Mouse (Mus musculus) limb, embryonic 14.5 days (tissue): ENCODE results near the gene Gm3336. TPM values are rescaled to one million over a fixed set of nuclear protein-coding genes. Genes with fewer than 3 reads are reported as not detected.

Experiments
- ATAC-seq: fragments of 200-750 bp; cut with Nextera tagmentation; 2 replicates; pipeline ENCODE4 v1.8.0; 2017; ENCODE audit warnings: low read depth, moderate number of reproducible peaks, moderate TSS enrichment; ENCODE audit not compliant: low FRiP score
- DNase-seq: peaks from one replicate; pipeline ENCODE4 v3.0.0-alpha.2; 2015; ENCODE audit warnings: low spot score
- H3K27ac ChIP-seq: fragments of 300-500 bp; sonication (generic); replicated peaks from 2 replicates; pipeline ENCODE4 v1.5.1; 2014; ENCODE audit warnings: low read depth, mild to moderate bottlenecking, low read length, moderate library complexity, mixed read lengths
- H3K27me3 ChIP-seq: fragments of 300-500 bp; sonication (generic); 2 replicates; pipeline ENCODE4 v1.6.1; 2014; ENCODE audit warnings: low read length, mixed read lengths; ENCODE audit not compliant: control insufficient read depth, insufficient read depth
- H3K36me3 ChIP-seq: fragments of 300-500 bp; sonication (generic); 2 replicates; pipeline ENCODE4 v1.6.1; 2014; ENCODE audit warnings: mild to moderate bottlenecking, low read length, moderate library complexity, mixed read lengths; ENCODE audit not compliant: control insufficient read depth, insufficient read depth
- H3K4me1 ChIP-seq: fragments of 300-500 bp; sonication (generic); 2 replicates; pipeline ENCODE4 v1.6.1; 2014; ENCODE audit warnings: antibody characterized with exemption, low read length, mixed read lengths; ENCODE audit not compliant: control insufficient read depth, insufficient read depth
- H3K4me2 ChIP-seq: fragments of 300-500 bp; sonication (generic); replicated peaks from 2 replicates; pipeline ENCODE4 v1.6.1; 2014; ENCODE audit warnings: low read depth, mild to moderate bottlenecking, low read length, moderate library complexity; ENCODE audit not compliant: severe bottlenecking
- H3K4me3 ChIP-seq: fragments of 300-500 bp; sonication (generic); replicated peaks from 2 replicates; pipeline ENCODE4 v1.5.1; 2014; ENCODE audit warnings: low read length
- H3K9ac ChIP-seq: fragments of 300-500 bp; sonication (generic); 2 replicates; pipeline ENCODE4 v1.6.1; 2014; ENCODE audit warnings: mild to moderate bottlenecking, low read depth, low read length, moderate library complexity; ENCODE audit not compliant: severe bottlenecking
- H3K9me3 ChIP-seq: fragments of 300-500 bp; sonication (generic); 2 replicates; pipeline ENCODE4 v1.6.1; 2016; ENCODE audit warnings: low read length; ENCODE audit not compliant: control insufficient read depth
- POLR2A ChIP-seq: fragments of 200-500 bp; IDR thresholded peaks from 2 replicates; pipeline ENCODE4 v1.8.0; 2012; ENCODE audit warnings: inconsistent platforms, mild to moderate bottlenecking, moderate library complexity, borderline replicate concordance; ENCODE audit not compliant: insufficient read depth, insufficient read length; ENCODE audit errors: extremely low read depth
- WGBS: fragments of 180-500 bp; shearing (Covaris S2); extraction: QIAGEN DNeasy Blood & Tissue Kit; methylation state at CpG from one replicate; pipeline ENCODE4 v1.1.7; 2014; 5-methylcytosine and 5-hydroxymethylcytosine counted together
- polyA plus RNA-seq, 2 experiments: library from polyadenylated mRNA; depleted of rRNA in 1 of 2; stranded (reverse) in 1 of 2; unstranded in 1 of 2; fragments of >200 nt; fragmentation: Nextera tagmentation in 1 of 2; extraction: Ambion mirVana in 1 of 2; gene quantifications; 2 replicates each; pipeline versions ENCODE4 v1.2.1 to v1.2.3; 2012 to 2014

The Gm3336 gene
- polyA plus RNA-seq, 2 experiments, result not detected

GRCm38 (mm10) chr8:70701048-70701981 lies 17.0 kb upstream of the Gm3336 start:
- peak overlapping the region; percentile 94; the same call in 1 of the 2 replicates for H3K27ac ChIP-seq
- H3K9ac ChIP-seq, result peak overlapping the region; percentile 99
- TF ChIP-seq POLR2A, result no peak
- DNase-seq, result no peak
- no peaks in the 10 kb centered on the region for H3K9me3 ChIP-seq
- 56% methylated on average over 10 of the region's 10 CpGs for WGBS
- H3K36me3 ChIP-seq, result peaks cover 15% of the 10 kb centered on the region
- H3K4me2 ChIP-seq, result peak overlapping the region; percentile 53
- H3K4me1 ChIP-seq, result peaks cover 24% of the 10 kb centered on the region
- no peaks in the 10 kb centered on the region for H3K27me3 ChIP-seq
- peak overlapping the region; percentile 98 for H3K4me3 ChIP-seq
- no peak for ATAC-seq

- H3K4me1 ChIP-seq, result peaks cover 15% of the 10 kb centered on the region
- no peak for TF ChIP-seq POLR2A
- no peak overlapping the region for H3K4me3 ChIP-seq
- H3K27me3 ChIP-seq, result no peaks in the 10 kb centered on the region
- whole genome bisulfite sequencing, result 74% methylated on average over 2 of the region's 2 CpGs
- no peaks in the 10 kb centered on the region for H3K9me3 ChIP-seq
- H3K4me2 ChIP-seq, result no peak overlapping the region
- H3K36me3 ChIP-seq, result peaks cover 15% of the 10 kb centered on the region
- no peak for ATAC-seq
- no peak overlapping the region for H3K9ac ChIP-seq
- H3K27ac ChIP-seq, result no peak overlapping the region
- DNase-seq, result no peak
Measured at GRCm38 (mm10) chr8:70701982-70702841, 16.1 kb upstream of the Gm3336 start.

DNA sequence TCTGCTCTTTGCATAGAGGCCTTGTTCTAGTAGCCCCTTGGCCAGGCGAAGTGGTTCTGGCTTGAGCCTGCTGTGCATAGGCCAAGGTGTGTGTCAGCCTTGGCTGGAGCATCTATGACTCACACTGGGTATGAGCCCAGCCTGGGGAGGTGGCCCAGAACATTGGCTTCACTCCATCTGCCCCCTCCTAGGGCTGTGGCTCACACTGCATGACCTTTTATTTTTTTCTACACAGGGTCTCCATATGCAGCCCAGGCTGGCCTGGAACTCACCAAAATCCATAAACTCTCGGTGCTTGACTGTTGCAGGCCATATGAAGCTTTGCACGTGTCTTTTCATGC lies 15.5 kb upstream of the Gm3336 start:
- ATAC-seq (no peak), DNase-seq (no peak)
- peaks cover 9% of the 10 kb centered on the region for H3K4me1 ChIP-seq
- H3K27ac ChIP-seq, result no peak overlapping the region
- H3K9ac ChIP-seq, result no peak overlapping the region
- no peak overlapping the region for H3K4me2 ChIP-seq
- WGBS, result 62% methylated on average over 3 of the region's 3 CpGs
- H3K9me3 ChIP-seq, result no peaks in the 10 kb centered on the region
- peaks cover 15% of the 10 kb centered on the region for H3K36me3 ChIP-seq
- no peaks in the 10 kb centered on the region for H3K27me3 ChIP-seq
- H3K4me3 ChIP-seq, result no peak overlapping the region
- no peak for TF ChIP-seq POLR2A

- no peak for TF ChIP-seq POLR2A
- H3K4me2 ChIP-seq, result no peak within 1 kb of the TSS
- no peak within 1 kb of the TSS for H3K9ac ChIP-seq
Measured at GRCm38 (mm10) chr8:70703287-70703686, 15.1 kb upstream of the Gm3336 start, which contains the start of gene Iqcn. Iqcn (plus strand) TSS chr8:70703457.

DNA sequence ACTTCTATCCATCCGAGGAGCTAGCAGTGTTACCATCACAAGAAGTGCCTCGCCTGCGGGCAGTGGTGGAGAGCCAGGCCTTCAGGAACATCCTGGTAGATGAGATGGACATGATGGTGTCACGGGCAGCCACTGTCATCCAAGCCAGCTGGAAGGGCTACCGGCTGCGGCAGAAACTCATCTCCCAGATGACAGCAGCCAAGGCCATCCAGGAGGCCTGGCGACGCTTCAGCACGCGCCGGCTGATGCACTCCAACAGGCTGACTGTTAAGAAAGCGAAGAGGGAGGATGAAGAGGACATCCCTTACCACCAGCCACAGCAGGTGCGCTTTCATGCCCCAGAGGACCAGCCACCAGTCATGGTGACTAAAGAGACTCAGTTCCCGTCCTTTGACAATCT lies 10.1 kb upstream of the Gm3336 start:
- Histone ChIP-seq H3K27ac (no peak overlapping the region), H3K9ac (no peak overlapping the region), H3K4me2 (no peak overlapping the region), H3K27me3 (no peaks in the 10 kb centered on the region), H3K9me3 (no peaks in the 10 kb centered on the region), H3K4me3 (no peak overlapping the region), H3K4me1 (no peaks in the 10 kb centered on the region), H3K36me3 (peaks cover 7% of the 10 kb centered on the region)
- ATAC-seq (no peak), DNase-seq (no peak)
- TF ChIP-seq POLR2A, result no peak
- 89% methylated on average over 14 of the region's 14 CpGs for WGBS

More at GRCm38 (mm10) chr8:70703287-70703686, 15.1 kb upstream of the Gm3336 start, which contains the start of gene Iqcn:
- ATAC-seq (no peak), DNase-seq (no peak)
- Histone ChIP-seq H3K4me1 (peaks cover 7% of the 10 kb centered on the region), H3K36me3 (peaks cover 15% of the 10 kb centered on the region), H3K4me3 (no peak within 1 kb of the TSS), H3K9me3 (no peaks in the 10 kb centered on the region), H3K27me3 (no peaks in the 10 kb centered on the region), H3K27ac (no peak within 1 kb of the TSS)
- WGBS, result 89% methylated on average over 3 of the region's 3 CpGs
